Mouse (Mus musculus) embryonic facial prominence, embryonic 13.5 days (tissue): ENCODE measurements at regions not wholly inside any gene's neighbourhood (a gene's known extent, or its start where the extent isn't known, plus 50 kb on each side); places are given as distances from the start of the nearest gene placed in this dataset.
A peak's percentile ranks its signal among the peaks of the same experiment; 100 is the strongest.

Experiments used
- ATAC-seq: fragments of 200-750 bp; cut with Nextera tagmentation; 2 replicates; pipeline ENCODE4 v1.8.0; 2017; ENCODE audit warnings: low read depth; ENCODE audit not compliant: insufficient number of reproducible peaks, insufficient read depth, low FRiP score, low TSS enrichment
- H3K27ac ChIP-seq: fragments of 300-500 bp; sonication (generic); 2 replicates; pipeline ENCODE4 v1.5.1; 2015; ENCODE audit warnings: moderate library complexity, mild to moderate bottlenecking, inconsistent platforms
- H3K27me3 ChIP-seq: fragments of 300-500 bp; sonication (generic); 2 replicates; pipeline ENCODE4 v1.6.1; 2015; ENCODE audit warnings: mild to moderate bottlenecking, inconsistent platforms
- H3K36me3 ChIP-seq: fragments of 300-500 bp; sonication (generic); 2 replicates; pipeline ENCODE4 v1.6.1; 2015; ENCODE audit warnings: mild to moderate bottlenecking, inconsistent platforms
- H3K4me1 ChIP-seq: fragments of 300-500 bp; sonication (generic); 2 replicates; pipeline ENCODE4 v1.6.1; 2015; ENCODE audit warnings: inconsistent platforms
- H3K4me2 ChIP-seq: fragments of 300-500 bp; sonication (generic); 2 replicates; pipeline ENCODE4 v1.6.1; 2015; ENCODE audit warnings: moderate library complexity, mild to moderate bottlenecking, inconsistent platforms
- H3K4me3 ChIP-seq: fragments of 300-500 bp; sonication (generic); 2 replicates; pipeline ENCODE4 v1.5.1; 2015; ENCODE audit warnings: mild to moderate bottlenecking, inconsistent platforms
- H3K9ac ChIP-seq: fragments of 300-500 bp; sonication (generic); 2 replicates; pipeline ENCODE4 v1.6.1; 2015; ENCODE audit warnings: mild to moderate bottlenecking, inconsistent platforms
- H3K9me3 ChIP-seq: fragments of 300-500 bp; sonication (generic); 2 replicates; pipeline ENCODE4 v1.6.1; 2016; ENCODE audit warnings: inconsistent platforms
- WGBS: fragments of 180-500 bp; shearing (Covaris S2); methylation state at CpG from one replicate; pipeline ENCODE4 v1.1.7; 2015; ENCODE audit warnings: mixed read lengths; 5-methylcytosine and 5-hydroxymethylcytosine counted together

DNA sequence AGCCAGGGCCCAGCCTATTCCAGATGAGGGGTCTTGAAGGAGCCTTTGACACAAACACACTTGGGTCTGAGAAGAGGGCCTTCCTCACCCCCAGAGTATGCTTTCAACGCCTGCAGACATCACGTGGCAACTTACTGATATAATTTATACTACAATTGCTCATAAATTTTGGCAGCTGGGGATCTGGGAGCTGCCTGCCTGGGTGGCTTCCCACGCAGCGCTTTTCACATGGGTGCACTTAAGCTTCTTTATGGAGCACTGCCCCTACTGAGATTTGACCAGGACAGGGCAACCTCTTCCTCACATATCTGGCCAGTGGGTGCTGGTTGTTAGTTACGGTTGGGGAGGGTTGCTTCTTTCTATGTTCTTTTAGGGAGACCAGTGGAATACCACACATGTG is 61.6 kb downstream of the Spesp1 start:
- H3K9ac ChIP-seq, result no peak overlapping the region
- ATAC-seq, result no peak
- H3K4me2 ChIP-seq, result no peak overlapping the region
- H3K4me3 ChIP-seq, result no peak overlapping the region
- no peaks in the 10 kb centered on the region for H3K36me3 ChIP-seq
- no peaks in the 10 kb centered on the region; the same call in 1 of the 2 replicates for H3K4me1 ChIP-seq
- no peak overlapping the region for H3K27ac ChIP-seq
- H3K9me3 ChIP-seq, result no peaks in the 10 kb centered on the region
- WGBS, result 78% methylated on average over 5 of the region's 5 CpGs
- no peaks in the 10 kb centered on the region for H3K27me3 ChIP-seq

DNA sequence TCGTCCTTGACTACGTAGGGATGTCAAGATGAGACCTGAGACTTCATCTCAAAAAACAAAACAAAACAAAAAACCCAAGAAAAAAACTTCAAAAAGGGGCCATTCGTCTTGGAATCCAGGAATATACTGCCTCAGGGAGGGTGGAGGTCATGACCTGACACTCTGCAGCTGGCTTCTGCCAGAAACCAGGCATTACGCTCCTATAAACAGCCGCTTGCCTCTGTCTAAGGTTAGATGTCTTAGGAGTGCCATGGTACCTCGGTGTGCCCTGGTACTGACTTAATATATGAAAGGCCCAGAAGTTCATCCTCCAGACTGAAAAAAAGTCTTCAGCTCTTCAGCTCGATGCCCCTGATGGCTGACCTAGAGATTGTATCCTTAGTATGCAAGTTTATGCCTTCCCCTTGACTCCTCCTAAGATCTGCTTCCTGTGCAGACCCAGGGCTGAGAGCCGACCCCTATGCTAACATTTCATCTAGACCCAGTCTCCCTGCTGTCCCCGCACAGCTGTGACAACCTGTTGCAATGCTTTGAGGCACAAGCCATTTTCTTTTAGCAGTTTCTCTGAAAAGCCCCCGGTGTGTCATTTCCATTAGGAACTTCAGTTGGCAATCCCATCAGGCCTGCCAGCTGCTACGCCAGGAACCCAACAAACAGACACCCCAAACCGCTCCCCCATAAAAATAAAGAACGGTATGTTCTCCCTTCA is 66.7 kb downstream of the Spesp1 start:
- no peak overlapping the region for H3K9ac ChIP-seq
- H3K4me1 ChIP-seq, result 0 out of 2 replicates have a peak, but pooled peaks cover 6% of the 10 kb centered on the region
- no peaks in the 10 kb centered on the region for H3K9me3 ChIP-seq
- H3K27ac ChIP-seq, result no peak overlapping the region
- no peak overlapping the region for H3K4me3 ChIP-seq
- 50% methylated on average over 13 of the region's 13 CpGs for whole genome bisulfite sequencing
- ATAC-seq, result no peak
- H3K27me3 ChIP-seq, result no peaks in the 10 kb centered on the region
- no peaks in the 10 kb centered on the region for H3K36me3 ChIP-seq
- H3K4me2 ChIP-seq, result no peak overlapping the region

DNA sequence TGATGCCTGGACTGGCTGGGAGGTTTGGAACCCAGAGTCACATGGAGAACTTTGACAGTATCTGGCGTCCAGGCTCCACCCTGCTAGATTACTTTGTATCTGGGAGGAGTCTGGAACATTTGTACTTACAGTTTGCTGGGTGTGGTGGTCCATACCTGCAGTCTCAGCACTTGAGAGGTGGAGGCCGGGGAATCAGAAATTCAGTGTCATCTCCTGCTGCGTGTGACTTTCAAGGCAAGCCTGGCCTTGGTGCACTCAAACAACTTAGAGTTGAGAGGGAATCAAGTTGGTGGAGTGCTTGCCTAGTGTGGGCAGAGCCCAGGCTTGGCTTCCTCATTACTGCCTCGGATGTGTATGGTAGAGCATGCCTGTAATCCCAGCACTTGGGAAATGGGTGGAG is 67.5 kb downstream of the Spesp1 start:
- WGBS, result 75% methylated on average over 4 of the region's 4 CpGs
- ATAC-seq, result no peak
- no peak overlapping the region for H3K9ac ChIP-seq

GRCm38 (mm10) chr9:62212615-62213014 is 69.4 kb downstream of the Spesp1 start:
- no peak for ATAC-seq
- 35% methylated on average over 6 of the region's 6 CpGs for WGBS
- Histone ChIP-seq H3K27me3 (no peaks in the 10 kb centered on the region), H3K9me3 (no peaks in the 10 kb centered on the region), H3K9ac (no peak overlapping the region), H3K36me3 (no peaks in the 10 kb centered on the region), H3K4me2 (no peak overlapping the region), H3K27ac (no peak overlapping the region), H3K4me1 (0 out of 2 replicates have a peak, but pooled peaks cover 6% of the 10 kb centered on the region), H3K4me3 (no peak overlapping the region)

More for the DNA sequence above, 67.5 kb downstream of the Spesp1 start:
- no peaks in the 10 kb centered on the region for H3K9me3 ChIP-seq
- no peaks in the 10 kb centered on the region for H3K36me3 ChIP-seq
- no peak overlapping the region for H3K4me2 ChIP-seq
- H3K27me3 ChIP-seq, result no peaks in the 10 kb centered on the region
- no peak overlapping the region for H3K27ac ChIP-seq
- 0 out of 2 replicates have a peak, but pooled peaks cover 6% of the 10 kb centered on the region for H3K4me1 ChIP-seq
- no peak overlapping the region for H3K4me3 ChIP-seq

GRCm38 (mm10) chr9:62210815-62211214 is 71.2 kb downstream of the Spesp1 start:
- no peak for ATAC-seq
- H3K9me3 ChIP-seq, result no peaks in the 10 kb centered on the region
- 0 out of 2 replicates have a peak, but pooled peaks cover 6% of the 10 kb centered on the region for H3K4me1 ChIP-seq
- H3K27ac ChIP-seq, result no peak overlapping the region
- H3K4me3 ChIP-seq, result no peak overlapping the region
- WGBS, result 85% methylated on average over 5 of the region's 5 CpGs
- H3K27me3 ChIP-seq, result no peaks in the 10 kb centered on the region
- no peak overlapping the region for H3K4me2 ChIP-seq
- H3K36me3 ChIP-seq, result no peaks in the 10 kb centered on the region
- no peak overlapping the region for H3K9ac ChIP-seq

DNA sequence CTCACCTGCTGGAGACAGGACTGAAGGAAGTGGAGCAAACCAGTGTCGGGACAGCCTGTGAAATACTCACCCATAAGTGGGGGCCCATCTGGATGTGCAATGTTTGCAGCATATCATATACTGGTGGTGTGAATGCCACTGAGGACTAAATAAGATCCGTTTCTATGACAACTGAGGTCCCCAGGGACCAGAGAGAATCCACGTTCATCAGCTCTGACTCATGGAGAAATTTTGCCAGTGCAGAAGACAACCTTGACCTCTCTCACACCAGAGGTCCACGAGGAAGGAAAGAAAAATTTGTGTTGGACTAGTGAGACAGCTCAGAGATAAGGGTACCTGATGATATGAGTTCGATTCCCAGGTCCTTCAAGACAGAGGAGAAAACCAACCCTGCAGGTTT is 73.6 kb downstream of the Spesp1 start:
- peaks cover 11% of the 10 kb centered on the region for H3K4me1 ChIP-seq
- H3K4me2 ChIP-seq, result no peak overlapping the region
- H3K27me3 ChIP-seq, result no peaks in the 10 kb centered on the region
- H3K27ac ChIP-seq, result no peak overlapping the region
- H3K4me3 ChIP-seq, result no peak overlapping the region
- no peaks in the 10 kb centered on the region for H3K9me3 ChIP-seq
- WGBS, result 67% methylated on average over 5 of the region's 5 CpGs
- ATAC-seq, result no peak
- no peak overlapping the region for H3K9ac ChIP-seq
- H3K36me3 ChIP-seq, result no peaks in the 10 kb centered on the region

DNA sequence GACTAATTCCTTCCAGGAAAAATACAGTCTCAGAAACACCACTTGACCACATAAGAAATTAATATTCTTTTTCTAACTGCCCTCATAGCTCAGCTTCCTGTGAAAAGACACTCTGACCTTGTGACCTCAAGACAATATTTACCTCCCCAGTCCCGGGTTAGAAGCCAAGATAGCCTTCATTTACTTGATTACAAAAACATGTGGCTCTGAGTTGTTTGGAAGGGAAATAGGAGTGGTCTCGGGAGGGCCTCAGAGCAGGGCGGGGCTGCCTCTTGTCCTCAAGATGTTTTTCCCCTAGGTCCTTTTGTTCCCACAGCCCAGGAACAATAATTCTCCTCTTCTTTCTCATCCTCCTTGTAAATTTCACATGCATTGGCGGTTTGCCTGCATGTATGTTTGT is 76.7 kb downstream of the Spesp1 start:
- no peak overlapping the region for H3K4me2 ChIP-seq
- no peak overlapping the region for H3K9ac ChIP-seq
- H3K4me3 ChIP-seq, result no peak overlapping the region
- no peak overlapping the region for H3K27ac ChIP-seq
- WGBS, result 50% methylated on average over 4 of the region's 4 CpGs
- H3K9me3 ChIP-seq, result no peaks in the 10 kb centered on the region
- H3K4me1 ChIP-seq, result peaks cover 5% of the 10 kb centered on the region
- ATAC-seq, result no peak
- no peaks in the 10 kb centered on the region for H3K36me3 ChIP-seq
- H3K27me3 ChIP-seq, result no peaks in the 10 kb centered on the region

DNA sequence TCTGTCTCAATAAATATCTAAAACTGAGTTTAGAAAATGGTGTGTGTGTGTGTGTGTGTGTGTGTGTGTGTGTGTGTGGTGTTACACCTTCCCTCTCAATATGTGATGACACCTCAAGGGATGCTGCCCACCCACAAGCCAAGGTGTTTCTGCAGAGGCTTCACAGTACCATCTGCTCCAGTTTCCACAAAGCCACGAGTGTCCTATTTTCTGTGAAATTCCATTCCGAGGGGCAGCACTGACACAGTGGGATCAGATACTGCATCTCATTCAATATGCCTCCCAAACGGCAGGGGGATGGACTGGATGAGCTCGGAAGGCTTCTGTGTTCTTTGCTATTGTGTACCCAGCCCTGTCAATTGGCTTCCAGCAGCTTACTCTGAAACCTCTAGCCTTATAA is 78.5 kb downstream of the Spesp1 start:
- H3K4me3 ChIP-seq, result no peak overlapping the region
- no peak for ATAC-seq
- H3K4me2 ChIP-seq, result no peak overlapping the region
- no peak overlapping the region for H3K9ac ChIP-seq
- no peaks in the 10 kb centered on the region for H3K27me3 ChIP-seq
- no peaks in the 10 kb centered on the region for H3K36me3 ChIP-seq
- H3K4me1 ChIP-seq, result peaks cover 11% of the 10 kb centered on the region
- H3K27ac ChIP-seq, result no peak overlapping the region
- 42% methylated on average over 4 of the region's 4 CpGs for WGBS
- no peaks in the 10 kb centered on the region for H3K9me3 ChIP-seq

- Histone ChIP-seq H3K9ac (no peak overlapping the region), H3K27me3 (no peaks in the 10 kb centered on the region), H3K4me2 (no peak overlapping the region), H3K36me3 (no peaks in the 10 kb centered on the region), H3K27ac (no peak overlapping the region), H3K4me3 (no peak overlapping the region), H3K9me3 (no peaks in the 10 kb centered on the region), H3K4me1 (peaks cover 11% of the 10 kb centered on the region)
- WGBS, result 85% methylated on average over 2 of the region's 2 CpGs
- ATAC-seq, result no peak
Measured at GRCm38 (mm10) chr9:62202331-62202730, 79.7 kb downstream of the Spesp1 start.

DNA sequence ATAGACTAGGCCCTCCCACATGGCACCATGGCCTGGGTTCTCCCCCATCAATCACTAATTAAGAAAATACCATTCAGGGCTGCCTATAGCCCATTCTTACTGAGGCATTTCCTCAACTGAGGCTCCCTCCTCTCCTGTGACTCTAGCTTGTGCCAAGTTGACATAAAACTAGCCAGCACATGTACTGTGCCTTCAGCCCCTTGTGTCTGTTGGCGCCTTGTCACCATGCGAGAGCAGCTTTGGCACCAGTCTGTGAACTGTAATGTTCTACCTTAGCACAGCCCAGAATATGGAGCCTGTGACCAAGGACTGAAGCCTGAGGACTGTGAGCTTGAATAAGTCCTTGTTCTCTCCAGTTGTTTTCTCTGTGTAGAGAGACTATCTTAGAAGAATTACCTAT is 75.0 kb upstream of the Glce start:
- WGBS, result 89% methylated on average over 2 of the region's 2 CpGs
- H3K4me3 ChIP-seq, result no peak overlapping the region
- no peaks in the 10 kb centered on the region for H3K9me3 ChIP-seq
- H3K4me2 ChIP-seq, result no peak overlapping the region
- H3K27me3 ChIP-seq, result no peaks in the 10 kb centered on the region
- H3K9ac ChIP-seq, result no peak overlapping the region
- H3K36me3 ChIP-seq, result no peaks in the 10 kb centered on the region
- ATAC-seq, result no peak
- H3K4me1 ChIP-seq, result peaks cover 17% of the 10 kb centered on the region
- no peak overlapping the region for H3K27ac ChIP-seq

DNA sequence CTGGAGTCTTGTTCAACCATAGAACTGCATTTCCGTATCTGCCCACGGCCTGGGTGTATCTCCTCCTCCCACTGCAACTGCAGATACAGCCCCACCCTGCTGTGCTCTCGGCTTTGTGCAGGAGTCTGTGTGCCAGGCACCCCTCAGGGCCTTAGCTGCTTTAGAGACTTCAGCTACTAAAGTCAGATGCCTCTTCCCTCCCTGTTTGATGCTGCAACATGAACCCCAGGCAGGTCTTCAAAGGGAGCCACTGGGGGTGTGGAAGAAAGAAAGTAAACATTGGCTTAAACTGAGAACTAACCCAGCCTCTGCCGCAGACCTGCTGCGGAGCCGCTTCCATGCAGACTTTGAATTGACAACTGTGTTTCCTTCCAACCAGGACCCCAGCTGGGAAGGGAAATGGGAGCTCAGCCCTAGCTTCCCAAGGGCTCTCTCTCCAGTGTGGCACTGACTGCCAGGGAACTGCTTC is 70.0 kb upstream of the Glce start:
- 2% methylated on average over 6 of the region's 6 CpGs for WGBS
- Histone ChIP-seq H3K9me3 (no peaks in the 10 kb centered on the region), H3K36me3 (no peaks in the 10 kb centered on the region), H3K4me2 (peak overlapping the region; percentile 18), H3K27me3 (no peaks in the 10 kb centered on the region), H3K4me1 (peaks cover 24% of the 10 kb centered on the region), H3K27ac (peak overlapping the region; percentile 51; the same call in 1 of the 2 replicates), H3K9ac (no peak overlapping the region), H3K4me3 (no peak overlapping the region)
- no peak for ATAC-seq

GRCm38 (mm10) chr9:62190474-62190873 is 68.0 kb upstream of the Glce start:
- H3K36me3 ChIP-seq, result no peaks in the 10 kb centered on the region

More at GRCm38 (mm10) chr9:62190474-62190873, 68.0 kb upstream of the Glce start:
- Histone ChIP-seq H3K4me3 (no peak overlapping the region), H3K4me2 (no peak overlapping the region), H3K9me3 (no peaks in the 10 kb centered on the region), H3K27ac (no peak overlapping the region), H3K27me3 (no peaks in the 10 kb centered on the region), H3K4me1 (peaks cover 28% of the 10 kb centered on the region), H3K9ac (no peak overlapping the region)
- 45% methylated on average over 6 of the region's 6 CpGs for whole genome bisulfite sequencing
- ATAC-seq, result no peak
